Mouse (Mus musculus) kidney, postnatal 14 days (tissue): Measurements from ENCODE around the gene Idh3g.

ENCODE experiments used
- DNase-seq: peaks from one replicate; pipeline ENCODE4 v3.0.0; 2022; ENCODE audit warnings: mixed read lengths

Idh3g gene

DNA sequence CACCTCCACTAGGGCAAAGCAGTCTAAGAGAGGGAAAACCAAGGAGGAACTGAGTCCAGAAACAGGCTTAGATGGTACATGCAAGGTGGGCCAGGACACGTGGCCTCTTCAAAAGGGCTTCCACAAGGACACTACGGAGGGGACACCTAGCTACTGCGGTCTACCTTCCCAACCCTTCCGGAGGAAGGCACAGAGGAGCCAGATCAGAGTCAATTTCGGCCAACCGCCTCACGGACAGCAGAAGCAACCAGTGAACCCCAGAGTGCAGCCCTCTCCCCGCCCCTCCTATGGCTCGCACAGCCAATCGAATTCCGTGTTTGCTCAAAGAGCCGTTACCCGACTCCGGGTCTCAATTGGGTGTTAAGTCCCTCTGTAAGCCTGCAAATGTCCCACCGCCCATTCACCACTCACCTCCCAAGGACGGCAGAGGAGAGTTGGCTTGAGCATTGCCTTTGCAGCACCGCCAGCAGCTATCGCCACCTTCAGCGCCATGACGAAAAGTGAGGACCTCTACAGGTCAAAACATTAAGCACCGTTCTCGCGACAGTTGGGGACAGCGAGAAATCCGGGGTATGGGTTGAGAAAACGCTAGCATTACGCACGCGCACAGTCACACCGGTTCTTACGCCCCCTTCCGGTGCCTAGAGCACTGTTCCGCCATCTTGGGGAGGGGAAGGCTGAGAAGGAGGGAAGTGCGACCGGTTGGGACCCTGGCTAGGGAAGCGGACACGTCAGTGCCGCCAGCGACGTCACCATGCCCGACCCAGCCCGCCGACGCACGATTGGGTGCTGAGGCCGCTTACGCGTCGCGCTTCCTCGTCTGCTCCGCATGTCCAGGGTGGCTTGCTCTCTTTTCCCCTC lies at the start of gene Idh3g, which contains the start of gene Ssr4:
Gene Idh3g, minus strand, starts transcription at position 534 of the 861 bp plus-strand sequence.
Gene Ssr4, plus strand, starts transcription at position 665 of the 861 bp plus-strand sequence.
- peak; percentile 95 for DNase-seq

DNA sequence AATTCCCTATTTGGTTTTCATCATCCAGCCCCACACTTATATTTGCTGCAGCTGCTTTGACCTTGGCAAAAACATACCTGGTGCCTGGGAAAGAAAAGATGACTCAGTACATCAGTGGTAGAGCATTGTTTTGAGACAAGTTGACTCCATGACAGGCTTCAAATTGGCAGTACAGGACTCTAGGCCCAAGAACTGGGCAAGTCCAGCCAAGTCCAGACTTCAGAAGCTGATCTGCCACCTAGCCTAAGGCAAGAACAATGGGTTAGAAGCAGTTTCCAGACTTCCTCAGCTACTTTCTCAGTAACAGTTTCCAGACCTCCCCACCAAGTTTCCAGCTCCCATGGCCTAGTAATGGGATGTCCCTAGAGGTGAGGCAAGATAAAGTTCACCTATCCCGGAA lies 49.0 kb upstream of the Idh3g start:
- no peak for DNase-seq

DNA sequence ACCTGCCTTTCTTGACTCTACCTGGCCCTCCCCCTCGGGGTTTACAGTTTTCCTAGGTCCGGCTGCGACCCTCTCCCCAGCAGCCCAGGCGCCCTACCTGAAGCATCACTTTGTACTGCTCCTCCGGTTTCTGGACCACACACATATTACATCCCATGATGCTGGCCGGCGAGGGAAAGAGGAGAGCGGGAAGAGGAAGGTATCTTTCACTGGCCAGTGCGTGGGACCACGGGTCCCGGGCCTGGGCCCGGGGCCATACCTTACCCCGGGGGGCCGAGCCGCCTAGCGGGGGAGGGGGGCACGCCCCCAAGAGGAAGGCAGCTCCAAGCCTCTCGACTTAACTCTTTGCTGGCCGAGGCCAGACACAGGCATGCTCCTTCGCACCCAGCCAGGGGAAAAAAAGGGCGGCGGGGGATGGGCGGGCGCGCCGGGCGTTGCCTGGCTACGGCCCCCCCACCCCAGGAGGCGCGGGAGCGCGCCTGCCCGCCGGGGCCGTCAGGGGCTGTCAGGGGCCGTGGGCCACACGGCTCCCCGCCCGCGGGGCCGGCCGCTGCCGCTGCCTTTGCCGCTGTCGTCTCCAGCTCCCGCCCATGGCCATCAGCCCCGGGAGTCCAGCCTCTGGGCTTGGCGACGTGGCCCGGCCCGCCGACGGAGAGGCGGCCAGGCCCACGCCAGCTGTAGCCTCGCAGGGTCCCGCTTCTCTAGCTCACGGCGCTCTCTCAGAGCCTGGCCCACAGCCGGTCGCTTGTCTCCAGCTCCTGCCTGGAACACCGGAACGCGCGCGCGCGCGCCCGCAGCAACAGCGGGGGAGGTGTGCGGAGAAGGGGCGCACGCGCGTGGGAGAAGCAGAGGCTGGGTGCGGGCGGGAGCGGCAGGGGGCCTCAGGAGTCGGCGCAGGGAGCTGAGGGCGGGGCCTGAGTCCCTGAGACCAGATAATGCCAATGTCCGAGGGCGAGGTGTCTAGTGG lies 37.8 kb upstream of the Idh3g start, which contains the start of gene Pdzd4:
Gene Pdzd4, minus strand, starts transcription at position 785 of the 967 bp plus-strand sequence.
- peak; percentile 66 for DNase-seq

DNA sequence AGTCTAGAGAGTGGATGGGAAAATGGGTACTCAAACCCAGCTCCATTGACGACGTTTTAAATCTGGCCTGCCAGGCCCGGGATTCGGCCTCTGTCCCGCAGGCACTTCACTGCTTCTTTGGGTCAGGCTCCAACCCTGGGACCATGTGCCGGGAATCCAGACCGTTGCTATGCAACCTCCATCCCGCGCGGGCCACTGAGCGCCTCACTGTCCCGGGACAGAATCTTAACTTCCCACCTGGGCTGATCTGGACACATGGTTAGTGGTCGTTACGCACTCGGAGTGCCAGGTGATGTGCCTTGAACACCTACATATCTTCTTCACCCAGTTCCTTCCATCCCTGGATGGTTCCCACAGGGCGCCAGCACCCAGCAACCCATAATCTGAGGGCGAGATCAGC lies 37.0 kb upstream of the Idh3g start:
- DNase-seq, result no peak

DNA sequence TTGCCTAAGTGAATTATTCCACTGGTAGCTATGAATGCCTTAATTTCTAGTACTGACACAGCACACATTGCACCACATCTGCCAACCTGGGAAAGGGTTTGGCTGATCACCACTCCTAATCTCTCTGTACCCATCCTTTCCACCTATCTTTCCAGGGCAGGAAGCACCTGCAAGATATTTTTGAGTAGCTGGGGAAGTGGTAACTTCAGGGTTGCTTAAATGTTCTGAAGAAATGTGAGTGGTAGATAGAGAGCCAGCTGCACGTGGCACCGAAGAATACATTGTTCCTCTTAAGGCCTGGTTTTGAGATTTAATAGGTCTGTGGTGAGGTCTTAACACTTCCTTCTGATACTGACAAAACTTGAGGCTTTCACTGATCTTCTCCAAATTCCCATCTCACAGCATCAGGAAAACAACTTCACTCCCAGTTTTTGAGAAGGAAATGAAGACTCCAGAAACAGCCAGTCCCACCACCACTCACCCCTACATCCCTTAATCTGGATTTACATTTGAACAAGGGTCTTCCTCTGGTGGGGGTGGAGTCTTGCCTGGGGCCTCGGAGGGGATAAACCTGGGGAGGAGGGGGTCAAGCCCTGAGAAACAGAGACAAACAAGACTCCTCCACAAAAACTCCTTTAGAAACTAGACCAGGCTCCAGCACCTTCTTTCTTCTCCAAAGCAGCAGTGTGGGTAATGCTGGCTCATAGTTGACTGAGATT lies 30.1 kb upstream of the Idh3g start:
- no peak for DNase-seq

DNA sequence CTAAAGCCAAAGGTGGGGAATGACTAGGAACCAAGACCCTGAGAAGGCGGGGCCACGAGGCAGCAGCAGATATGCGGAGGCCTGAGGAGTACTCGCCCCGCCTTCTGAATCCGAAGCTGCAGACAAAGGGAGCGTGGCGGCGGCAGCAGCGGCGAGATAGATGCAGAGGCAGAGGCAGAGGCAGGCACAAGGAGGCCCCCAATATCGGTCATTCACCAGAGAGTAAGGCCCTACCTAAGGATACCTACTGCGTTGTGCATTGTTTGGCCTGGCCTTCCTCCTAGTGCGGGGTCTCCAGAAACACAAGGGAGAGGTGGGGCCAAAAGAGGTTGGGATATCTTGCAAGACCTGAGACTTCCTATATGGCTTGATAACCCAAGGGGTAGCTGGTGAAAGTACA lies 28.4 kb upstream of the Idh3g start:
- DNase-seq, result no peak

DNA sequence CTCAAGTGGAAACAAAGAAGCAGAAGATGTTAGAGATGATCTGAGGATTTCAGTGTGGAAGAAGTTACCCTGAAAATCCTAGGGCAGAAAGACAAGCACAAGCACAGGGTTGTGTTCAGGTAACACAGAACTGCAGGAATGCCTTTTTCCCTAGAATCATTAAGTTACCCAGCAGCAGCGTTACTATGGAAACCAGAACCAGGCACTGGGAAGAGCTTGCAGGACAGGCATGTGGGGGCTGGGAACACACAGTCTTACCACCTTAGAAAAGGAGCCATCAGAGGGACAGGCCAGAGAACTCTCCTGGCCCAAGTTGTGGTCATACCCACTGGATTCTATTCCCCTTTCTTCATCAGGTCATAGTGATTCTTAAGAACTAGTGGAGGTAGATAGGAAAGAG lies 19.1 kb upstream of the Idh3g start:
- no peak for DNase-seq

DNA sequence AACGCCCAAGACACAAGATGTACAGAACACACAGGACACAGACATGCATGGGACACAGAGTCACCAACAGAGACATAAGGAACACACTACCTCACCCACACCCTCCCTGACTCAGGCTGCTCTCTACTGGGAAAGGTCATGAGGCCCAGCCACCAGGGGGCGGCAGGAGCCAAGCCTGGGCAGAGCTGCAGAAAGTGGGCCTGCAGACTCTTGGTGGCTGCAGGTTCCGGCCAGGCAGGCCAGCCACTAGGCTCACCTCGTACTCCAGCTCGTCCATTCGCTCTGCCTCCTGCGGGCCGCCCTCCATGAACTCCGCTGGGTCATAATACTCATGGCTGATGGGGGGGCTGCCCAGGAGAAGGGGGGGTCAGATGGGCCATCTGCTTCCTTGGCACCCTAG lies 11.8 kb upstream of the Idh3g start:
- DNase-seq, result peak; percentile 80

DNA sequence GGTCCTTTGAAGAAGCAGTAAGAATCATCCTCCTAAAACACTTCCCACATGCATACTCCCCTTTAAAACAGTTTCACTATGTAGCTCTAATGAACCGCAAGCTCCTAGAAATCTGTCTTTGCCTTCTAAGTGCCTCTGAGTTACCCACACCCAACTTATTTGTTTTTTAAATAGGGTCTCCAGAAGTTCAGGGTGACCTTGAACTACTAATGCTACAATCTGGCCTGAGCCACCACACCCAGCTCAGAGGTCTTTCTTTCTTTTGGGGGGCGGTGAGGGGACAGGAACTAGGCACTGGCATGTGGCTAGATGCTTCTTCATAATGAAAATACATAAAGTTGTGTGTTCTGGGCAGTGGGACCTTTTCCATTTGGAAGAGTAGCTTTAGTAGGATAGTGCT lies 10.8 kb upstream of the Idh3g start:
- no peak for DNase-seq

DNA sequence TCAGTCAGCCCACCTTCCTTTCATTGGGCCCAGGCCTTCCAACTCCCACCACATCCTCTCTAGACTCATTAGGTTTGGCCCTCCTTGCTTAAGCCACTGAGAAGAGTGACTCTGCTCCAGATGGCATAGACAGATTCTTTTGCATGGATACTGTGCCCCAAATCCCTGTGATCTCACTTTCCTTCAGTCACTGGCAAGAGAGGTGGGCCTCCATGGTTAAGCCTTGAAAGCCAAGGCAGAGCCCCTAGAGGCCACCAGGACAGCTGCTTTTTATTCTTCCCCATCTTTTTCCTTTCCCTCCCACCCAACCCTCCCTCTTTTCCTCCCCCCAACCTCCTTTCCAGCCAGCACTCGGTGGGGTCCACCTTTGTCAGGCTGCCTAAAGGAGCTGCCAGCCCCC lies 6.8 kb upstream of the Idh3g start:
- no peak for DNase-seq

DNA sequence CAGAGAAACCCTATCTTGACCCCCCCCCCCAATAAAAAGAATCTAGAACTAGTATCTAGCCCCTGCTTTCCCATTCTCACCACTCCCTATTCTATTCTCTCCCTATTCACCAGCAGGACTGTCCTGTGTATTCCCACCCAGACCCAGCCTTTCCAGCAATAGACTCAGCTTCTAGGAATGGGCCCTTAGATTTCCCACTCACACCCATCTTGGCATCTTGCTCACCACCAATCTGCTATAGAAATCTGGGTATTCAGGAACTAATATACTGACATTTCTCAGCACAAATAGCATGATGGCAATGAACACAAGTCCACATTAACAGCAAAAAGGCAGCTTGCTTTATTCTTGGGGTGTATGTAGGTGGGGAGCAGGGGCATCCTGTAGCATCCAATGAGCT lies 6.3 kb upstream of the Idh3g start:
- no peak for DNase-seq

DNA sequence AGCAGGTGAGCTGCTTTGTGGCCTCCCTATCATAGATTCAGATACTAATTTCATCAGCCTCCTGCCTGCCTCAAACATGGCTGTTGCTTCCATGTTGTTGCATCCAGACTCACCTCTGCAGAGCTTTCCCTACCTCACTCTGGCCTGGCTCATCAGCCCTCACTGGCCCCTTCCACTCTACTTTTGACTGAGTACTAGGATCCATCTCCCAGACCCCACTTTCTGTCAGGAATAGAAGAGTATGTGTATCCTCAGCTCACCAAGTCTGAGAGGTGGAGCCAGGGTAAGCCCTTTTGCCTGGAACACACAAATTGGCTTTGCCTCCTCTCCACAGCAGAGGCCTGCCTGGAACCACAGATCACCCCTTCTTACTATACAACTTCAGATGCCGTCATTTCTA lies 1.8 kb upstream of the Idh3g start:
- DNase-seq, result no peak

DNA sequence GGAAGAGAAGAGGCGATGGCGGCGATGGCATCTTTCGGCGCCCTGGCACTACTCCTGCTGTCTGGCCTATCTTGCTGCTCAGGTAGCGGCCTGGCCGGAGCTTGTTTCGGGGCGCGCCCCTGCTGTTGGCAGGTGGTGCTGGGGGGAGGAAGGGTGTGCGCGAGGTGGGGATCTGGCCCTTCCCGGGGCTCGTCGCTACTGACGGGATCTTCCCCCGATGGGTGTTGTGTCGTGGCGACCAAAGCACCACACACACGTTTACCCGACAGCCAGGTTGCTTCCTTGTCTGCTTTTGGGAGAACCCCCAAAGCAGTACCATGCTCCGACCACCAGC lies 495 bp upstream of the Idh3g start:
- DNase-seq, result no peak

DNA sequence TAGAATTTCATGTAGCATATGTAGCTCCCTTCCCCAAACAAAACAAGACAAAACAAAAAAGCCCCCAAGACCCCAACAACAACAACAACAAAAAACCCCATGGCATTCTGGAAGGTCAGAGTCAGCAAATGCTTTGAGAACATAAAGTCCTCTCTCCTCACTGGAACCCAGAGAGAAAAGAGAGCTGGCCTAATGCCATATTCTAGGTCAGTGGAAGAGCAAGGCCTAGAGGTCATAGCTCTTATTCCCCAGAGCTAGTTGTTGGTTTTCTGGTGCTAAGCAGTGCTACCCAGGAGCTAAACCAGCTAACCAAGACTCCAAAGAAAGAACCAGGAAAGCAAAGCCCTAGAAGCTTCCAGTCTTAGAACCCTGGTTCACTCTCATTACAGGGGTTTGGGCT lies 1.0 kb downstream of the Idh3g start:
- peak; percentile 27 for DNase-seq

DNA sequence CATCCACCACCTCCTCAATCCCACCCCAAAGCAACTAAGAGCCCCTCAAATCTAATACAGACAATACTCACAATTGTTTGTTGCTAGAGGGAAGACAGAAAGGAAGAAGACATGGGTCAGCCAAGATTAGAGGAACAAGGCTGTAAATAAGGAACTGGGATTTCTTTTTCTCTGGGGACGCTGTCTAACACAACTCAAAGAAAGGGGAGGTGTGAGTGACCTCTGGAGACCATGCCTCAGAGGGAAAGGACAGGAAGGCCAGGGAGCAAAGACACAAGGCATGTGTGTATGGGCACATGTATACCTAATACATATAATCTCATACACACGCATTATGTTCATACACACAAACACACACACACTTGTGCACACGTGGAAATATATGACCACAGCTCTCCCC lies 4.5 kb downstream of the Idh3g start:
- DNase-seq, result no peak

DNA sequence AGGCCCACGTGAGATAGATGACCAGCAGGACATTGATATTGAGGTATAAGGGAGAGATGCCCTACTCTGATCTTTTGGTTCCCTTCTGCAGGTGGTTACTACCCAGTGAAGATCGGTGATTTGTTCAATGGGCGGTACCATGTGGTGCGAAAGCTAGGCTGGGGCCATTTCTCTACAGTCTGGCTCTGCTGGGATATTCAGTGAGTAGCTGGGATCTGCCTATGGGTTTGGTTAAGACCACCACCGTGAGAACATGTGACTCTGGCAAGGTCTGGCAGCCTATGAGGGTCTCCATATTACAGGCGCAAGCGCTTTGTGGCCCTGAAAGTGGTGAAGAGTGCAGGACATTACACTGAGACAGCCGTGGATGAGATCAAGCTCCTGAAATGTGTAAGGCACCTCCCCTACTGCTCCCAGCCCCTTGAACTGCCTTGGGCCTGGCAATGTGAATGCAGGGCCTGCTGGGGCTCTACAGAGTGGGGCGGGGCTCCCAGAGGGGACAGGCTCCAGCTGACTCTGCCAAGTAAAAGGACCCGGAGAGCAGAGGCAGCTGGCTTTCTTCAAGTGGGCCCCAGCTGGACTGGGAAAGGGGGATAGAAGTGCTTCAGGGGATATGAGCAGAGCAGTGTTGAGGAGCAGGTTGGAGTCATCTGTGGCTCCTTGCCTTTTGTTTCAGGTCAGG lies 11.8 kb downstream of the Idh3g start:
- DNase-seq, result peak; percentile 41

DNA sequence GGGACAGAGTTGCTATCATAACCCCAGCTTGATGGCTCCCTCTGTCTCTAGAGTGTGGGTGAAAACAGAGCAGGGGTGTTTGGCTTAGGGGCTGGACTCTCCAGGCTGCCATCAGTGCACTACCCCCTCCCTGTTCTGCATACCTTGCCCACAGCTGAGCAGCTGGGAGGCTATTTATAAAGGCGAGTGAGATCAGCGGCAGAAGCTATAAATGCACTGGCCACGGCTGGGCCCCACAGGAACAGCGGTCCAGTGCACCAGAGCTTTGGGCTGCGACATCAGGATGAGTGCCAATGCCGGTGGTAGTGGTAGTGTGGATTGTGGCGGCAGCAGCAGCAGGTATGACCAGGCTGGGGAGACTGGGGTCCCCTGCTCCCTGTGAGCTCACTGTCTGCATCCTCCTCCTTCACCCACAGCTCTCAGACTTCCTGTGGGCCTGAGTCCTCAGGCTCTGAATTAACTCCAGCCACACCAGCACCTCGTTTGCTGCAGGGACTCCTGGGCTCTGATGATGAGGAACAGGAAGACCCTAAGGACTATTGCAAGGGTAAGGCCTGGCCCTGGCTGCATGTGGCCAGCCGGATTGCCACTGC lies 12.4 kb downstream of the Idh3g start, which contains the start of gene Srpk3:
Gene Srpk3, plus strand, starts transcription at position 238 of the 593 bp plus-strand sequence.
- peak; percentile 11 for DNase-seq

DNA sequence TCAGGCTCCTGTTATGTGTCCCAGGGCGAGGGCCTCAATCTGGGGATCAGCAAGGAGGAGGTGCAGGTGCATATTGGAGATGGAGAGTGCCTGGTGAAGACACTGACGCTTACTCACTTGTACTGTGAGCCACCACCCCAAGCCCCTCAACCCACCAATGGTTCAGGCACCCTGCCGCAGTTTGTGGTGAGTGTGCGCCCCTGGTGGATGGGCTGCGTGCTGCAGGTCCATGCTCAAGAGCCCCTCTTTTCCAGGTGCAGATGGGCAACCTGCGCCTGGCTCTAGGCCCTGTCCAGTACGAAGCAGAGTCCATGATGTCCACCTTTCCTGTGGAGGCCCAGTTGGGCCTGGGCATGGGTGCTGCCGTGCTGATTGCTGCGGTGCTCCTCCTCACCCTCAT lies 19.4 kb downstream of the Idh3g start:
- DNase-seq, result peak; percentile 10

DNA sequence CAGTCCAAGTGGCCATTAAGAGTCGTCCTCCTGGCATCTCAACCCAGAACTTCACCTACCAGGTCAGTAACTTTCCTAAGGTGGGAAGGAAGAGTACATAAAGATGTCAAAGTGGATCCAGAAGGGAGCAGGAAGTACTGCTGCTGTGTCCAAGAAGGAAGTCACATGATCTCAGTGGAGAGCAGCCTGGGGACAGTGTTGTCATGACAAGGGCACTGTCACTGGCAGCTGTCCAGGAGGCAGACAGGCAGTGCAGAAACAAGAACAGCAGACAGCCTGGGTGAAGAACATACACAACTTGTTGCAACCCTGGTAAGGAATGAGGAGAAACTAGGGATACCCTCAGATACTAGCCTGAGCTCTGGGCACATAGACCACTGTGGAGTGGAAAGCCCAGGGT lies 21.4 kb downstream of the Idh3g start:
- DNase-seq, result peak; percentile 78

DNA sequence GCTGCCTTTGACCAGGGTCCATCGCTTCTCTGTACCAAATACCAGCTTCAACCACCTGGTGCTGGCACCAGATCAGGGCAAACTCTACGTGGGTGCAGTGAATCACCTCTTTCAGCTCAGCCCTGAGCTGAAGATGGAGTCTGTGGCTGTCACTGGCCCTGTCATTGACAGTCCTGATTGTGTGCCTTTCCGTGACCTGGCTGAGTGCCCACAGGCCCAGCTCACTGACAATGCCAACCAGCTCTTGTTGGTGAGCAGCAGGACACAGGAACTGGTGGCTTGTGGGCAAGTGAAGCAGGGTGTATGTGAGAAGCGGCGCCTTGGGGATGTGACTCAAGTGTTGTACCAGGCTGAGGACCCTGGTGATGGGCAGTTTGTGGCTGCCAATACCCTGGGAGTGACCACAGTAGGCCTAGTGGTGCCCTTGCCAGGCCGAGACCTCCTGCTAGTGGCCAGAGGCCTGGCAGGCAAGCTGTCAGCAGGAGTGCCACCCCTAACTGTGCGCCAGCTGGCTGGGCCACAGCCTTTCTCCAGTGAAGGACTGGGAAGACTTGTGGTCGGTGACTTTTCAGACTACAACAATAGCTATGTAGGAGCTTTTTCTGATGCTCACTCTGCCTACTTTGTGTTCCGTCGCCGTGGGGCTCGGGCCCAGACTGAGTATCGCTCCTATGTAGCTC lies 27.9 kb downstream of the Idh3g start:
- DNase-seq, result no peak
